Mouse (Mus musculus) adrenal gland, postnatal 36 days (tissue): ENCODE measurements around the gene Herc4. TPM values are rescaled to one million over a fixed set of nuclear protein-coding genes. Genes with fewer than 3 reads are reported as not detected.

Experiments
- DNase-seq, 2 experiments: peaks; one replicate each; pipeline ENCODE4 v3.0.0; 2021; ENCODE audit warnings: mixed read lengths in 1 of 2
- long read RNA-seq, 2 experiments: library from polyadenylated mRNA; stranded (forward); transcript quantifications; one replicate each; pipeline ENCODE4 v2.0.0; 2021; ENCODE audit warnings: borderline sequencing depth in 2 of 2
- total RNA-seq, 2 experiments: library from RNA; stranded (reverse); gene quantifications; 2 replicates each; pipeline ENCODE4 v1.2.3; 2021

Gene Herc4
- 100 to 1,000 TPM; 148 to 204 TPM for total RNA-seq
- long read RNA-seq, experiment 1, transcript Herc4-208 (26 exons, 3,914 nt), result minor isoform, 7 of 75 reads
- long read RNA-seq, experiment 1, transcript Herc4-201 (25 exons, 3,898 nt), result major isoform, 46 of 75 reads
- long read RNA-seq, experiment 1, partial matches to known transcripts, result 9 of 75 reads
- long read RNA-seq, experiment 1, other reads (novel, unspliced or antisense), result 12 of 75 reads
- long read RNA-seq, experiment 2, transcript Herc4-201 (25 exons, 3,898 nt), result major isoform, 8 of 21 reads
- long read RNA-seq, experiment 2, partial matches to known transcripts, result 5 of 21 reads
- long read RNA-seq, experiment 2, other reads (novel, unspliced or antisense), result 6 of 21 reads

DNA sequence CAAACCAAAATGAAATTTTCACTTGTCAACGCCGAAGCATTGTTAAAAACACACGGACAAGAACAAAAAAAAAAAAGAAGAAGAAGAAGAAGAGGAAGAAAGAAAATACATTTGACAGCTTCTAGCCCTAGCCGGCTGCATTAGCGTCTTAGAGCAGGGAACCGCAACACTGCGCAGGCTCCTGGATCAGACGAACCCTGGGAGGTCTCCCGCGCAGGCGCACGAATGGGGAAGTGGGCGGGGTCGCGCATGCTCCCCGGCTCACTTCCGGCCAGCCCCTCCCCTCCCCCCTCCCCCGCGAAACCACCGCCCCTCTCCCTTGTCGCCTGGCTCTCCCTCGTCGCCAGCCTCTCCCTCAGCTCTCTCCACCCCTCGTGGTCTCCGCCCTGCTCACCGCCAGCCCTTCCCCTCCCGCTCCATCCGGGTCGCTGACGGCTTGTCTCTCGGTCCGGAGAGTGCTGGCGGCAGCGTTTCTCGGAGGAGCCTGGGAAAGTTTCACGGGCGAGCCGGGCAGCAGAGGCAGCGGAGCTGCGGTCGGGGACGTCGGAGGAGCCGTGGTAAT lies at the start of gene Herc4:
Herc4 (plus strand) TSS at position 318 of the 562 bp plus-strand sequence.
- DNase-seq, result peak; percentile 95 to 97

DNA sequence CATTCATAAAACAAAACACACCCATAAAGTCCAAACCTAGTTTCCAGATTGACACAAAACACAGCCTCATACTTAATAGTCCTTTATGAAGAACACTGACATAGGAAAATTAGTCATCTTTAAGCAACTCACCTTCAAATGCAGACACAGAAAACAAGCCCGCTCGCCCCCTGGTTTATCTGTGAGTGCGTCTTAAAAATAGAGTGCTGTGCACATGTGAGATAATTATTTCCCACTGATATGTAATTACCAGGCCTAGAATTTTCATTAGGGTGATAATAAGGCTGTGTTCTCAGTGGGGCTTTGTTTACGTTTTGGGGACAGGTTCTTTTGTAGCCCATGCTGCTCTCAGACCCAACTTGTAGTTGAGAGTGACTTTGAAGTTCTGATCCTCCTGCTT lies 44.6 kb upstream of the Herc4 start:
- no peak for DNase-seq

DNA sequence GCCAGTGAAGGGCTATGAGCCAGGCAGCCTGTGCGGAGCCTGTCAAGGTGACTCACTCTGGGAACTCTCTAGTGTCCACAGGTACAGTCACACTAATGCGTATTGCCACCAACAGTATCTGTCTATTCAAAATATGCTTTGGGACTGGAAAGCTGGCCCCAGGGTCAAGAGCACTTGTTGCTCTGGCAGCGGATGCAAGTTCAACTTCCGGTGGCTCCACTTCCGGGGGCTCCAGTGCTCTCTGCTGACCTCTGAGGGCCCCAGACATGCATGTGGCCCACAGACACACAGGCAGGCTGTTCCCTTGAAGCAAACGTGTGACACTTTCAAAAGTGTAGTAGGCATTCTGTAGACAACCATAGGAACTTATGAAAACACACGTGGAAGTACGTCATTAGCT lies 42.1 kb upstream of the Herc4 start:
- no peak for DNase-seq

DNA sequence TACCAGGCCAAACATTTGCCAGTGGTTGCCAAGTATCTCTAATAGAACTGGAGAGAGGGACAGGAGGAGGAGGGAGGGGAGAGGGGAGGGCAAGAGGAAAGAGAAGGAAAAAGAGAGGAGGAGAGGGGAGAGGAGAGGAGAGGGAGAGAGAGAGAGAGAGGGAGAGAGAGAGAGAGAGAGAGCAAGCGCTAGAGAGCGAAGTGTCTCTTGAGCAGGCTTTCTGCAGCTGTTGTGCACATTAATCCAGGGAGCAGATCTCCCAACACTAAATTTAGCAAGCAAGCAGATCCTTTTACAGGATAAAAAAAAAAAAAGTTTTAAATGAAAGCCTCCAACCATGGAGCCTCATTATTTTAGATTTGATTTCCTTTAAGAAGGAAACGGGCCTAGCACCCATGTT lies 40.6 kb upstream of the Herc4 start:
- no peak for DNase-seq

- no peak for DNase-seq
Measured at GRCm38 (mm10) chr10:63203728-63204127, 39.9 kb upstream of the Herc4 start, which contains the start of gene Mypn. Gene Mypn, minus strand, starts transcription at chr10:63203952.

- no peak for DNase-seq
Measured at GRCm38 (mm10) chr10:63208871-63209270, 34.7 kb upstream of the Herc4 start.

DNA sequence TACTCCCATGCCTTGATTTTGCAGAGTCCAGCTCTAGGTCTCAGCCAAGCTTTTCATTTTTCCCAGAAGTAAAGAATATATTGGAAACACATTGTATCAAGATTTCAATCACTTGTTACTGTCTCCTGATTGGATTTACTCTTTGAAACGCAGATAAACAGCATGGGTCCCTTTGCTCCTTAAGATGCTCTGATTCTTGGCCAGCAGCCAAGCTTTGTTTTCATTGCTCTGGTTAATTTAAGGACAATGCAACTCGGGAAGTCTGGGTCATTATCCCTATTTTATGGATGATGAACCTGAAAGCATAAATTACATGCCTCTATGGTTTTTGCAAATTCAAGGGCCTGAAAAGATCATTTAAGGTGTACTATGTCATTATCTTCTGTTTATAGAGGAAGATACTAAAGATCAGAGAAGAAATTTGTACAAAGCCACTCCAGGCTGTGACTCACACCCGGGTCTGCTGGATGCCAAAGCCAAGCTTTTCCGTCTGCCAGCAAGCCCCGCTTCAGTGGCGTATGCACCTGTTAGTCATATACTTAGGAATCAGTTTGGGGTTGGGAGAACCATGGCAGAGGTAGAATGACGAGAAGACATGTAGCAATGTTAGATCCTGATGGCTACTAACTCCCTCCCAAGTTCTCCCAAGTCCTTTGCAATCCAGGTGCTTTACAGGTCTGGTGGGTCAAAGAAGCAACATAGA lies 22.4 kb upstream of the Herc4 start:
- DNase-seq, result peak; percentile 68 to 71

- DNase-seq, result peak; percentile 84 to 86
Measured at GRCm38 (mm10) chr10:63224341-63224740, 19.3 kb upstream of the Herc4 start.

- DNase-seq, result no peak
Measured at GRCm38 (mm10) chr10:63230266-63230665, 13.3 kb upstream of the Herc4 start.

DNA sequence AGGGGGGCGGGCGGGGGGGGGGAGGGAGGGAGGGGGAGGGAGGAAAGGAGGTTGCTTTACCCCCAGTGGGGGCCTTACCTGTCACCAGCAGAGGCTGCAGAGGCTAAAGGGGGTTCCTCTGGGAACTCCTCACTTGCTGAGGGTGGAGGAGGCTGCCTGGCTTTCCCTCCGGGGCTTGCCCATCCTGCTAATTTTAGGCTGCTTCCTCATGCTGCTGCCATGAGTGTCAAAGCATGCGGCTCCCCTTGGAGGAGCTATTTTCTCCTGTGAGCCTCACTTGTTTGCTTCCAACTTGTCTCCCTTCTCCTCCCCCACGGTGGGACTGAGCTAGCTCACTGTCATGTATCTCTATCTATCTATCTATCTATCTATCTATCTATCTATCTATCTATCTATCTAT lies 12.8 kb upstream of the Herc4 start:
- DNase-seq, result no peak

GRCm38 (mm10) chr10:63231630-63232029 lies 12.0 kb upstream of the Herc4 start:
- DNase-seq, result no peak

DNA sequence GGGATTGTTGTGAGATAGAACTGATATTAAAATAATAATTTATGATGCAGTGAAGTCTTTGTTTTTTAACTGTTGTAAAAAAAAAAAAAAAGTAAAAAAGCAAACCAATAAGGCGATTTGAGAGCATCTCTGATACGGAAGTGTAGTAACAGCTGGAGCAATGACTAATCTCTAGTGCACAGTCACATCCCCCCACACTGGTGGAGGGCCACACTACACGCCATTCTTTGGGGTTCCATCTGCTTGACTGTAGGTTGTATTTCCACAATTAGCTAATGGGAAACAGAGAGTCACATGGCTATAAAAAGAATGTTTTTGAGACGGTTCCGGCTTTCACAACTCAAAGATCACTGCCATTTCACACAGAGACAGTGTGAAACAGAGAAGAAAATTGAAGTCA lies 9.5 kb upstream of the Herc4 start:
- DNase-seq, result no peak

- no peak for DNase-seq
Measured at GRCm38 (mm10) chr10:63235889-63236288, 7.7 kb upstream of the Herc4 start.

- peak in 1 of 2 experiments; percentile 42 for DNase-seq
Measured at GRCm38 (mm10) chr10:63236663-63237062, 6.9 kb upstream of the Herc4 start.

DNA sequence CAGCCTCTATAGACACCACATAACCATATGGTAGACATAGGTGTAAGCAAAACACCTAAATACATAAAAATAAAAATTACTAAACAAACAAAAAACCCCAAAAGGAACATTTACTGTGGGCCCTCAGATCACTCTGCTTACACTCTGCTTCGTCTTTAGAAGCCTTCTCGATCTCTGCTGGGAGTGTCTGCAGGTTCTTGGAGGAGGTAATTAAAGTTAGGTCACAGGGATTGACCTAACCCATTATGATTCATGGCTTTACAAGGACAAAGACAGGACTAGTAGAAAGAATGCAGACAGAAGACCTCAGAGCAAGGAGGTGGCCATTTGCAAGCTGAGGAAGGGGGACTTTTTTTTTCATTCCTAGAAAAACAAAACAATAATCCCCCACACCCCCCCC lies 6.4 kb upstream of the Herc4 start:
- no peak for DNase-seq

- peak; percentile 55 to 63 for DNase-seq
Measured at GRCm38 (mm10) chr10:63238090-63238489, 5.5 kb upstream of the Herc4 start.

DNA sequence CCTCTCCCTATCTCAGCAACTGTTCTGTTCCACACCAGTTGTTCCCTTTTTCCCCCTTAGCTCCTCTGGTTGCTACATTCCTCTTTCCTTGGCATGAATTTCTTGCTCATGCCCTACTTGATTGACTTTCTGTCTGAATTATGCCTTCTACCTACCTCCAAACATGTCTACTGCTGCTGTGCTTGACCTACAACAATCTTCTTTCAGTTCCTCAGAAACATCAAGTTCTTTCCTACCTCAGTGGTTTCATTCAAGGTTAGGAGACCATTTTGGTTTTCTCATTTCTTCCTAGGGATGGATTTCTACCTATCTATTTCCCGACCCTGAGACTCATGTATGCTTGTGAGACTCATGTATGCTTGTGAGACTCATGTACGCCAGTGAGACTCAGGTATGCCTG lies 3.8 kb upstream of the Herc4 start:
- DNase-seq, result no peak

DNA sequence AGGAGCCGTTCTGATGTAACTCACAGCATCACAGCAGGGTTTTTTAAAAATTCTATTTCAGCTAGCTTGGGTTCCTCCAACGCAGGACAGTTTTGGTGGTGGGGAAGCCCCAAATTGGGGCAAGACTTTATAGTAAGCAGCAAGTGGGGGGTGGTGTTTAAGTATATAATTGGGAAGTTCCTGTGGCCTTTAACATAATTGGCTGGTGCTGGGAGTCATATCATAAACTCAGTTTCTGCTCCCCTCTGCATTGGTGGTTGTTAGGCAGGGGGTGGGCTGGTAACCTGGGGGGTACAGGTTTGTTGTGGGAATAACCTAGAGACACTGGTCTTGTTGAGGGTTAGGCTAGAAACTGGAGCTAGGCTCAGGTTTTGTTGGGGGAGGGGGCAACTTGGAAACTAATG lies 2.7 kb upstream of the Herc4 start:
- DNase-seq, result no peak

DNA sequence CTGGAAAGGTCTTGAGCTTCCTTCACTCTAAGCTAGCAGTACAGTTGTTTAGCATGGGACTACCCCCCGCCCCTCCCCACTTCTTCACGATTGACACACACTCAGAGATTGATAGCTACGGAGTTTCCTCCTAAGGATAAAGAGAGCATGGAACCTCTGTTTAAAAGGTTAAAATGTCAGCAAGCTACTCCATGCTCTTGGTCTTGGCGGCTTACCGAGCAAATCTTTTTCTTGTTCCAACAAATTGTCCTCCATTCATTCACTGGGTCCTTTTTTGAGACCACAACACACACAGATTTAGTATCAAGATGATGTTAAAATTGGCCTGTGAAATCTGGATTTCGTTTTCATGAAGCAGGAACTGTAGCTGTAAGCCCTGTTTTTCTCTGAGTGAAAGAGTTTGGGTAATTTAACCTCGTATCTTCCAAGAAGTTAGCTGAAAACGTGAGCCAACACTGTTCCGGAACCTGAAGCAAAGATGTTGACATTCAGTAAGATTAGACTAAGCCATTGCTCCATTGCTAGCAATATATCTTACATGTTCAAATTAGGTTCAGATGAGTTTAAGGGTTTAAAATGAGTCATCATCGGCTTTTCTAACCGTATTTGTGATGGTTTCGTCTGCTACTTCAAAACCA lies 693 bp upstream of the Herc4 start:
- no peak for DNase-seq

DNA sequence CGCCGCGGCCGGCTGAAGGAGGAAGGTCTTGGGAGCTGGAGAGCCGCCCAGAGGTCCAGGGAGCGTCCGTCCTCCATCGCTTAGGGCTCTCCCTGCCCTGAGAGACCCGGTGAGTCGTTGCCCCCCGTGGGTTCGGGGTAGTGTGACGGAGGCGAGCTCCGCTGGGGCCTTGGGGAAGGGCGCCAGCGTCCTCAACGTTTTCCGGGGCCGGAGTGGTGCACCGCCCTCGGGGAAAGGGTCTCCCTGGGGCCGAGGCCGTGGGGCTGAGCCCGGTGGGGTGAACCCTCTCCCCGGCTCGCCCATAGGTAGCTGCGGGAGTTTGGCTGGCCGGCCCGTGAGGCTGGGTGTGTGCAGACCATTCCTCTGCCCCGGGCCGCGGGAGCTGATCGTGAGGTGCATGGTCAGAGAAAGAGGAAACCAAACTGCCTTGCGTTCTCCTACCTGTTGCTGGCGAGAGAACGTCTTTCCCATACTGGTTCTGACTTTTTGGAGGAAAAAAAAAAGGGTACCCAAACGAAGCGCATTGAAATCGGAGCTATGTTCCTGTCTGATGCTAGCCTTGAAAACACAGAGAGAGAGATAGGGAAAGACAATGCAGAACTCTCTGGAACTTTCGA lies 553 bp downstream of the Herc4 start:
- peak in 1 of 2 experiments; percentile 62 for DNase-seq

- DNase-seq, result peak; percentile 43 to 54
Measured at GRCm38 (mm10) chr10:63244746-63245145, 1.1 kb downstream of the Herc4 start.

DNA sequence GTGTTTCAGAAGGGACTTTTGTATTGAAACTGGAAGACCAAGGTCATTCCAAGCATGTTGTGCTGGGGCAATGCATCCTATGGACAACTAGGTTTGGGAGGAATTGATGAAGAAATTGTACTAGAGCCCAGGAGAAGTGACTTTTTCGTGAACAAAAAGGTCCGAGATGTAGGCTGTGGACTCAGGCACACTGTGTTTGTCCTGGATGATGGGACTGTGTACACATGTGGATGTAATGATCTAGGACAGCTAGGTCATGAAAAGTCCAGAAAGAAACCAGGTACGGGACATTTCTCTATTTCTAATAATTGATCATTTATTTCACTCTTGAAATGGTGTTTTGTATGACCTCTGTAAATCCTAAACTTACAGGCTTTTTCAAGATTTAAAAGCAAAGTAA lies 2.2 kb downstream of the Herc4 start:
- DNase-seq, result no peak
